8 mouse cellular contexts compared by ENCODE assay signal in the genomic region with DNA sequence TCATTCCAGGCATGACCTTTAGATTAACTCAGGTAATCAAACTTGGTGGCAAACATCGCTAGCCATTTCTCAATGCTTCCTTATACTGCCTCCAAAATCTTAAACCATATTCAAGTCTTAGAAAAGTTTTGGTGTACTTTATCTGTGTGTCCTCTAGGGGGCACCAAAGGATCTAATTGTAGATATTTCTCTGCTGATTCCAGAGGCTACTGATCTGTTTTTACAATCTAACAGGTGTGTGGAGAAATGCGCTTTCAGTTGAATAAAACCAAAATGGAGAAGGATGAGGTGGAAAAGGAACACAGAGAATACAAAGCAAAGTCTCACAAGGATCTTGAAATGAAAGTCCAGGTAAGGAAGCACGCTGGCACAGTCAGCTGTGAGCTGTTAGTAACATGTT.
DNase-seq lines count a peak whose midpoint lies in the region; ATAC-seq and TF ChIP-seq lines count a peak whose summit lies in the region.

No protein-coding gene starts in this region.

- H3K4me3 ChIP-seq in heart, adult 2 months = no peak overlapping the region
- H3K4me3 ChIP-seq in heart, embryonic 11.5 days (ENCODE audit: low read depth, low read length) = no peak overlapping the region
- no peak overlapping the region for H3K4me3 ChIP-seq in midbrain, embryonic 15.5 days

- TF ChIP-seq POLR2A in heart, adult 2 months (IDR thresholded peaks at IDR 0.05; ENCODE audit: insufficient read depth, low read depth, low read length) = no peak

- no peak for DNase-seq in heart, adult 2 months
- DNase-seq in right cerebral cortex, adult 18-20 months = peak; percentile 51
- no peak for DNase-seq in right cerebral cortex, postnatal 14 days
- DNase-seq in brain, embryonic 18.5 days (ENCODE audit: low read depth, low spot score) = peak; percentile 54
- no peak for DNase-seq in urinary bladder, adult 2 months (ENCODE audit: low spot score)

- ATAC-seq in heart, embryonic 11.5 days (replicated peaks; ENCODE audit: insufficient number of reproducible peaks, low FRiP score, low TSS enrichment) = no peak
- ATAC-seq in hematopoietic stem cell, adult 5-6 weeks (replicated peaks in 1 of 2; ENCODE audit: insufficient read depth in 1 of 2, low FRiP score in 2 of 2, low TSS enrichment in 1 of 2, low read depth in 1 of 2, poor library complexity in 2 of 2, severe bottlenecking in 2 of 2) = peak; percentile 37 to 64; a peak in 1 of 4 replicates
- peak; percentile 48; the same call in 1 of the 2 replicates for ATAC-seq in midbrain, embryonic 15.5 days (replicated peaks)

- no peaks in the 10 kb centered on the region for H3K9me3 ChIP-seq in heart, embryonic 11.5 days (replicated peaks; ENCODE audit: control insufficient read depth, low read length)
- H3K9me3 ChIP-seq in midbrain, embryonic 15.5 days = no peaks in the 10 kb centered on the region

- TF ChIP-seq EP300 in heart, adult 2 months (IDR thresholded peaks at IDR 0.05; ENCODE audit: insufficient read depth, low read depth, low read length) = no peak

- H3K4me1 ChIP-seq in heart, adult 2 months (ENCODE audit: control insufficient read depth, insufficient read depth, low read length) = no peaks in the 10 kb centered on the region
- H3K4me1 ChIP-seq in heart, embryonic 11.5 days (ENCODE audit: control insufficient read depth, insufficient read depth, low read length) = no peaks in the 10 kb centered on the region
- H3K4me1 ChIP-seq in midbrain, embryonic 15.5 days = peaks cover 4% of the 10 kb centered on the region; the same call in 1 of the 2 replicates

- H3K27me3 ChIP-seq in heart, adult 2 months (ENCODE audit: control insufficient read depth, insufficient read depth, low read length) = no peaks in the 10 kb centered on the region
- no peaks in the 10 kb centered on the region for H3K27me3 ChIP-seq in heart, embryonic 11.5 days (ENCODE audit: control insufficient read depth, insufficient read depth, low read length)
- H3K27me3 ChIP-seq in midbrain, embryonic 15.5 days (replicated peaks) = no peaks in the 10 kb centered on the region

- 36% methylated on average over 3 of the region's 3 CpGs for WGBS in heart, adult 2 months
- WGBS in heart, embryonic 11.5 days (ENCODE audit: insufficient replicate concordance) = 45% methylated on average over 3 of the region's 3 CpGs
- WGBS in midbrain, embryonic 15.5 days = 32% methylated on average over 3 of the region's 3 CpGs

- H3K36me3 ChIP-seq in heart, adult 2 months (ENCODE audit: control insufficient read depth, insufficient read depth, low read length) = no peaks in the 10 kb centered on the region
- H3K36me3 ChIP-seq in heart, embryonic 11.5 days (ENCODE audit: control insufficient read depth, insufficient read depth, low read length) = no peaks in the 10 kb centered on the region
- H3K36me3 ChIP-seq in midbrain, embryonic 15.5 days (replicated peaks) = no peaks in the 10 kb centered on the region

- H3K4me2 ChIP-seq in heart, embryonic 11.5 days = no peak overlapping the region
- no peak overlapping the region for H3K4me2 ChIP-seq in midbrain, embryonic 15.5 days

- intact Hi-C loops in heart, adult 2 months (cut with DNase I) = loop anchor here (1.0 to 2.0 kb wide), 3 partner anchors 311 to 825 kb away; no protein-coding TSS in a partner anchor

- no peak overlapping the region for H3K27ac ChIP-seq in heart, adult 2 months
- no peak overlapping the region for H3K27ac ChIP-seq in heart, embryonic 11.5 days (ENCODE audit: low read depth, low read length)
- no peak overlapping the region for H3K27ac ChIP-seq in midbrain, embryonic 15.5 days

- H3K79me2 ChIP-seq in heart, adult 2 months (replicated peaks; ENCODE audit: control insufficient read depth, insufficient read depth, low read length) = no peaks in the 10 kb centered on the region

- peak; percentile 90 for TF ChIP-seq CTCF in heart, adult 2 months (IDR thresholded peaks at IDR 0.05)

- no peak overlapping the region for H3K9ac ChIP-seq in heart, adult 2 months (ENCODE audit: low read depth, low read length)
- no peak overlapping the region for H3K9ac ChIP-seq in heart, embryonic 11.5 days (ENCODE audit: low read depth, low read length)
- H3K9ac ChIP-seq in midbrain, embryonic 15.5 days = no peak overlapping the region

Comparison
In these comparisons a context has a peak if more than half of its experiments do, and no peak if none do; other contexts are left out.
1. DNase-seq: peak in right cerebral cortex, adult 18-20 months (single experiment) and brain, embryonic 18.5 days (single experiment); none in heart, adult 2 months (0 of 2), right cerebral cortex, postnatal 14 days (single experiment) and urinary bladder, adult 2 months (single experiment).